Mouse (Mus musculus) neural tube, embryonic 14.5 days (tissue): ENCODE results near the gene Rcc1l. TPM values are rescaled to one million over a fixed set of nuclear protein-coding genes. Genes with fewer than 3 reads are reported as not detected.

ENCODE experiments used
- ATAC-seq: fragments of 200-750 bp; cut with Nextera tagmentation; 2 replicates; pipeline ENCODE4 v1.8.0; 2017; ENCODE audit warnings: low read depth, mild to moderate bottlenecking, moderate TSS enrichment, moderate library complexity
- H3K27ac ChIP-seq: fragments of 300-500 bp; sonication (generic); 2 replicates; pipeline ENCODE4 v1.5.1; 2014; ENCODE audit warnings: low read depth, mild to moderate bottlenecking, control low read depth, low read length, moderate library complexity, mixed read lengths
- H3K27me3 ChIP-seq: fragments of 300-500 bp; sonication (generic); 2 replicates; pipeline ENCODE4 v1.6.1; 2014; ENCODE audit warnings: low read length; ENCODE audit not compliant: control insufficient read depth, insufficient read depth
- H3K36me3 ChIP-seq: fragments of 300-500 bp; sonication (generic); 2 replicates; pipeline ENCODE4 v1.6.1; 2014; ENCODE audit warnings: low read length, mixed read lengths; ENCODE audit not compliant: control insufficient read depth, insufficient read depth
- H3K4me1 ChIP-seq: fragments of 300-500 bp; sonication (generic); 2 replicates; pipeline ENCODE4 v1.6.1; 2014; ENCODE audit warnings: low read length; ENCODE audit not compliant: control insufficient read depth, insufficient read depth
- H3K4me2 ChIP-seq: fragments of 300-500 bp; sonication (generic); 2 replicates; pipeline ENCODE4 v1.6.1; 2014; ENCODE audit warnings: mild to moderate bottlenecking, low read depth, low read length, control low read depth
- H3K4me3 ChIP-seq: fragments of 300-500 bp; sonication (generic); 2 replicates; pipeline ENCODE4 v1.5.1; 2014; ENCODE audit warnings: low read depth, low read length, control low read depth, mixed read lengths
- H3K9ac ChIP-seq: fragments of 300-500 bp; sonication (generic); replicated peaks from 2 replicates; pipeline ENCODE4 v1.6.1; 2014; ENCODE audit warnings: low read depth, mild to moderate bottlenecking, control low read depth, low read length, mixed read lengths
- H3K9me3 ChIP-seq: fragments of 300-500 bp; sonication (generic); 2 replicates; pipeline ENCODE4 v1.6.1; 2016; ENCODE audit warnings: low read length; ENCODE audit not compliant: control insufficient read depth
- WGBS: fragments of 180-500 bp; shearing (Covaris S2); extraction: QIAGEN DNeasy Blood & Tissue Kit; methylation state at CpG from one replicate; pipeline ENCODE4 v1.1.7; 2014; 5-methylcytosine and 5-hydroxymethylcytosine counted together
- polyA plus RNA-seq: library from polyadenylated mRNA; unstranded; fragments of >200 nt; fragmentation: Nextera tagmentation; extraction: Ambion mirVana; gene quantifications from 2 replicates; pipeline ENCODE4 v1.2.1, GENCODE M21; 2014

Rcc1l gene
- polyA plus RNA-seq, 1 experiment from 2014 or later: 16.7 TPM

DNA sequence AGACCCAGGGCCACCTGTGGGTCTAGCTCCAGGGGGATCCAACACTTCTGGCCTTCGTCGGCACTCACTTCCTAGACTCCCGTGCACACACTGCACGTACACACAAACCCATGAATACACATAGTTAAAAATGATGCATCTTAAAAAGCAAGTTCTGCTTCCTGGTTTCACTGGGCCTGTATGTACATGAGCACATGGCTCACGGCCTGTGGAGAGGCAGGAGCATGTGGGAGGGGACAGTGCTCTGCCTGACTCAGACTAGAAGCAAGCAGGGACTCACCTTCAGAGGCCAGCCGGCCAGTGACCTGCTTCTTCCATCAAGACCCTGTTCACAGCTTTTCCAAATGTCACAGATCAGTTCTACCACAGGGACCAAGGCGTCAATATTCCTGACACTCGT lies 17.1 kb upstream of the Rcc1l start:
- Histone ChIP-seq H3K36me3 (0 out of 2 replicates have a peak, but pooled peaks cover 3% of the 10 kb centered on the region), H3K4me2 (no peak overlapping the region), H3K4me1 (no peaks in the 10 kb centered on the region), H3K4me3 (no peak overlapping the region), H3K27me3 (no peaks in the 10 kb centered on the region), H3K9ac (no peak overlapping the region), H3K27ac (no peak overlapping the region), H3K9me3 (no peaks in the 10 kb centered on the region)
- ATAC-seq: no peak
- 93% methylated on average over 8 of the region's 8 CpGs for WGBS

DNA sequence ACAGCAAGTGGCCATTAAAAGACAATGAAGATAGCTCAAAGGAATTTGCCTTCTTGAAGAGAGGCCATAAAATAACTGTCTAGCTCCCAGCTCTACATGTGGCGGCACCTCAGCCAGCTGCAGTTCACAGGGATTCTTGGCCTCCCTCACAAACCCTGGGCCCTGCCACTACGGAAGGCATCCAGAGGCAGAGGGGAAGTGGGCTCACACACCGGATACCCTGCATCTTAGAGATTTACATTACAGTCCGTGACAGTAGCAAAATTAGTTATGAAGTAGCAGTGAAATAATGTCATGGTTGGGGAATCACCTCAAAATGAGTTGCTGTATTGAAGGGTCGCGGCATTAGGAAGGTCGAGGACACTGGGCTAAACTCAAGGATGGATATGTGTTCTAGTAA lies 12.0 kb upstream of the Rcc1l start:
- Histone ChIP-seq H3K9ac (no peak overlapping the region), H3K4me3 (no peak overlapping the region), H3K27ac (no peak overlapping the region), H3K9me3 (no peaks in the 10 kb centered on the region), H3K4me1 (peaks cover 1% of the 10 kb centered on the region), H3K4me2 (no peak overlapping the region), H3K36me3 (no peaks in the 10 kb centered on the region), H3K27me3 (no peaks in the 10 kb centered on the region)
- no peak for ATAC-seq
- WGBS: 49% methylated on average over 7 of the region's 7 CpGs

- peaks cover 12% of the 10 kb centered on the region for H3K4me1 ChIP-seq
- H3K9ac ChIP-seq: no peak overlapping the region
- WGBS: 79% methylated on average over 4 of the region's 4 CpGs
- H3K27me3 ChIP-seq: no peaks in the 10 kb centered on the region
- no peaks in the 10 kb centered on the region for H3K36me3 ChIP-seq
- no peaks in the 10 kb centered on the region for H3K9me3 ChIP-seq
- ATAC-seq: no peak
- no peak overlapping the region for H3K4me2 ChIP-seq
- no peak overlapping the region for H3K27ac ChIP-seq
- no peak overlapping the region for H3K4me3 ChIP-seq
Measured at GRCm38 (mm10) chr5:134186961-134187731, 10.6 kb upstream of the Rcc1l start.

DNA sequence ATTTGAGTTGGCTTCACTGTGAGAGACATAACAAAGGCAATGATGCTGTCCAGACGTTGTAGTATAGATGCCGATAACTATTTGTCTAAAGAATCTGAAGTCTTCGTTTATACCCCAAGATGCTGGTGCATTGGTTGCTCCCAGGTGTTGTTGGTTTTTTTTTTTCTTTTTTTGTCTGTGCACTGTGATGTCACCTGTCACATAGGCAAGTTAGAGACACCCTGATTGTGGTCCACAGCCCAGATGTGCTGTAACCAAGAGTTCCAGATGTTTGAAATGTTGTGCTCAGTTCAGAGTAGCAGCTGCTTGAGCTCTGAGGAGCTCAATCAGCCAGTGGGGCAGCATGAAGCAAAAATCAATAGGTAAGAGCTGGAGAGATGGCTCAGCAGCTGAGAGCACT lies 9.5 kb upstream of the Rcc1l start:
- Histone ChIP-seq H3K9me3 (no peaks in the 10 kb centered on the region), H3K36me3 (no peaks in the 10 kb centered on the region), H3K27me3 (no peaks in the 10 kb centered on the region), H3K9ac (no peak overlapping the region), H3K4me2 (no peak overlapping the region), H3K4me1 (peaks cover 12% of the 10 kb centered on the region), H3K27ac (no peak overlapping the region), H3K4me3 (no peak overlapping the region)
- ATAC-seq: no peak
- WGBS: 88% methylated on average over 3 of the region's 3 CpGs

DNA sequence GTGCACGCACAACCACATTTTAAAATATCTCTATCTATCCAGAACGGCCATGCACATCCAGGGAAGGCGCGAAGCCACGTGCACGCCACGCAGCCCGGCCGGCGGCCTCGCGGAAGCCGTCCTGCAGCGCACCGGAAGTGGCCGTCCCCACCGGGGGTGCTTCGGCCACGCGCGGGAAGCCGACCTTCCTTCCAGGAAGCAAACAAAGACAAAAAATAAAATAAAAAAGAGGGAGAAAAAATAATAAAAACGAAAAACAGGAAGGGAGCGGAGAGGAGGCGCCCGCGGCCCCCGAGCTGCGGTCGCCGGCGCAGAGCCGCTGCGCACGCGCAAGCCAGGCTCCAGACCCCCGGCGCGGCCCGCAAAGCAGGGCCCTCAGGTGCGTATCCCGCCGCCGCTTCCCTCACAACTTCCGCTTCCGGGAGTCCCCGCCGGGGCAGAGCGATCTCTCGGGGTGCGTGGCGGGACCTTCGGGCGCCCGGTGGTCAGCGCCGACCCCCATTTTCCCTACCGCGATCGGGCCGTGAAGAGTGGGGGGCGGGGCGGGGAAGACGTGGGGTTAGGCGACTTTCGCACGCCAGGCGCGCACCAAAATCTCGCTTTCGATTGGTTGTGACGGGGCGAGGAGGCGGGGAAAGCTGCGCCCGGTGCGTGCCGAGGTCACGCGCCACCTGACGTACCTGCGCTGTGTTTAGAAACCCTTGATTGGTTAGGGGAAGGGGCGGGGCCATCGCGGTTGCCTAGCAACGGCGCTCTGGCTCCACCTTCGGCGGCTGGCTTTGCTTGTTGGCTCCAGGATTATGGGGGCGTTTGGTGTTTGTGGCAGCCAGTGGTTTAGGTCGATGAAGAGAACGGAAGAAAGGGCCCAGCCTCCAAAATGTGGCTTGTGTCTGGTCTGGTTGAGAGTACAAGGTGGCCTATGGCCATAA lies 7.6 kb upstream of the Rcc1l start, which contains the start of gene Gtf2ird2:
Gene Gtf2ird2, plus strand, starts transcription at position 140 of the 929 bp plus-strand sequence.
- peak; percentile 95 for ATAC-seq
- Histone ChIP-seq H3K4me1 (peaks cover 12% of the 10 kb centered on the region), H3K9me3 (no peaks in the 10 kb centered on the region), H3K36me3 (no peaks in the 10 kb centered on the region), H3K27me3 (no peaks in the 10 kb centered on the region), H3K27ac (peak within 1 kb of the TSS; percentile 94), H3K4me3 (peak within 1 kb of the TSS; percentile 62), H3K9ac (peak within 1 kb of the TSS; percentile 70), H3K4me2 (peak within 1 kb of the TSS; percentile 71)
- under 1% methylated on average over 81 of the region's 92 CpGs for WGBS

- peak overlapping the region; percentile 94; the same call in 1 of the 2 replicates for H3K27ac ChIP-seq
- no peaks in the 10 kb centered on the region for H3K27me3 ChIP-seq
- peak overlapping the region; percentile 70 for H3K9ac ChIP-seq
- peak overlapping the region; percentile 62 for H3K4me3 ChIP-seq
- ATAC-seq: no peak
- H3K9me3 ChIP-seq: no peaks in the 10 kb centered on the region
- peaks cover 12% of the 10 kb centered on the region for H3K4me1 ChIP-seq
- peak overlapping the region; percentile 71 for H3K4me2 ChIP-seq
- WGBS: 58% methylated on average over 7 of the region's 7 CpGs
- no peaks in the 10 kb centered on the region for H3K36me3 ChIP-seq
Measured at GRCm38 (mm10) chr5:134183162-134183561, 6.6 kb upstream of the Rcc1l start.

- H3K4me1 ChIP-seq: peaks cover 12% of the 10 kb centered on the region
- no peaks in the 10 kb centered on the region for H3K27me3 ChIP-seq
- H3K9ac ChIP-seq: no peak overlapping the region; the same call in 1 of the 2 replicates
- H3K4me2 ChIP-seq: peak overlapping the region; percentile 71
- peak overlapping the region; percentile 62; the same call in 1 of the 2 replicates for H3K4me3 ChIP-seq
- 59% methylated on average over 4 of the region's 4 CpGs for WGBS
- H3K27ac ChIP-seq: no peak overlapping the region
- H3K9me3 ChIP-seq: no peaks in the 10 kb centered on the region
- H3K36me3 ChIP-seq: no peaks in the 10 kb centered on the region
- no peak for ATAC-seq
Measured at GRCm38 (mm10) chr5:134182735-134183134, 6.2 kb upstream of the Rcc1l start.

DNA sequence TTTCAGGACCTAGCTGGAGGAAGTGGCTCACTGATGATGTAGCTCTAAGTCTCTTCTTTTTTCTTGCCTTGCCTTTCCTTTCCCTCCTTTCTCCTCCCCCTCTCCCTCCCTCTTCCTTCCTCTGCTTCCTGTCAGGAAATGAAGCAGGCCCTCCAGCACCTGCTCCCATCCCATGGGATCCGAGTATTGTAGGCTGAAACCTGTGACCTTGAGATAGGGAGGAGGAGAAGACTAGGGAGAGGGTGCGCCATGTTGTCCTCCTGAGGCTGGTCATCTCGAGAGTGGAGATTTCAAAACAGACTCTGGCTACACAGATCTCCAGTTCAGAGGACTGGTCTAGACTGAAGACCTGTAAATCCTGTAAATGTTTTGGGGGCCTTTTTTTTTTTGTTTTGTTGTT lies 5.6 kb upstream of the Rcc1l start:
- Histone ChIP-seq H3K9ac (0 out of 2 replicates have a peak overlapping the region, but pooled peaks have one; percentile 7), H3K27me3 (no peaks in the 10 kb centered on the region), H3K4me2 (no peak overlapping the region), H3K4me1 (peaks cover 12% of the 10 kb centered on the region), H3K27ac (no peak overlapping the region), H3K4me3 (no peak overlapping the region), H3K9me3 (no peaks in the 10 kb centered on the region), H3K36me3 (no peaks in the 10 kb centered on the region)
- WGBS: 61% methylated on average over 3 of the region's 3 CpGs
- ATAC-seq: no peak

GRCm38 (mm10) chr5:134179871-134180270 lies 3.3 kb upstream of the Rcc1l start:
- no peaks in the 10 kb centered on the region for H3K27me3 ChIP-seq
- no peak overlapping the region for H3K27ac ChIP-seq
- H3K36me3 ChIP-seq: no peaks in the 10 kb centered on the region
- no peak for ATAC-seq
- no peak overlapping the region for H3K4me3 ChIP-seq
- no peak overlapping the region for H3K9ac ChIP-seq
- no peaks in the 10 kb centered on the region for H3K9me3 ChIP-seq
- H3K4me2 ChIP-seq: no peak overlapping the region
- WGBS: 27% methylated on average over 7 of the region's 7 CpGs
- H3K4me1 ChIP-seq: peaks cover 20% of the 10 kb centered on the region
